Mouse (Mus musculus) right cerebral cortex, adult 2 months (tissue): ENCODE measurements at regions not wholly inside any gene's neighbourhood (a gene's known extent, or its start where the extent isn't known, plus 50 kb on each side); places are given as distances from the start of the nearest gene placed in this dataset.

ENCODE experiments used
- DNase-seq, 2 experiments: peaks; one replicate each; pipeline ENCODE4 v3.0.0; 2021 to 2022; ENCODE audit warnings: low spot score in 2 of 2

DNA sequence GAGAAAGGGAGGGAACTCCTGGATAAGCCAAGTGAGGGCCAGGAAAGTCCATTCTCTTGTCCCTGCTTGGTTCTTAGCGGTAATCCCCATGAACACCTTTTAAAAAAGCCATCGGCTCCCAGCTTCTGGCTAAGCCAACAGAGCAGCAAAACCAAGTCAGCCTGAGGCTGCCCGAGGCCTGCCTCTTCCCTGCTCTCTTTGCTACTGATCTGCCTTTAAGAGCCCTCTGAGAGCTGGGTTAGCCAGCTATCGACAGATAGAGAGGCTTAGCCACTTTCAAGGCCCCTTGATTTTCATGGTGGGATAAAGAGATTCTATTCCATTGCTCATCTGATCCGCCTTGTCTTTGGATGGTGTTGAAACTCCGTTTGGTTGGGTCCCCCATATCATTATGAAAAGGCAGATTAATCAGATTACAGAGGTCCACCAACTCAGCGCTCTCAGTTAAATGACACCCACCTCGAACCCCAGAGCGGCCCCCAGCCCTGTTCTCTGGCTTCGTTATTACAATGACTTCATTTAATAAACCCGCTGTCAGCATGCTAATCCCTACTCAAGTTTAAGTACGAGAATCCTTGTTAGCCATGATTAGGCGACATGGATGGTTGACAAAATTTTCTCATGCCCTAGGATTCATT is 66.1 kb downstream of the Slc4a3 start:
- DNase-seq = no peak

DNA sequence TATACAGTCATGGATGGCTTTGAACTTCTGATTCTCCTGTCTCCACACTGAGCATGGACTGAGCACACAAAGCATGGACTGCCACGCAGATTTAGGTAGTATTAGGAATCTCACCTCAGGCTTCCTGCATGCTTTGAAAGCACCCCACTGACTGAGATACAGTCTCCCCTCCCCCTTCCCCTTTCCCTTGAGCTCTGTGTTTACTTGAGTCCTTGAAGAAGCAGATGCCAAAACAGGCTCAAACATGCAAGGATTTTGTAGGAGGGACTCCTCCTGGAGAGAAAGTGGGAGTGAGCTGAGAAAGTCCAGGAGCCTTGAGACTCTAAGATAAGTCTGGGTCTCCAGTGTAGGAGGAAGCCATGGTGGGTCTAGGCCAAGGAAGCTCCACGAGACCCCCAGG is 67.1 kb downstream of the Slc4a3 start:
- no peak for DNase-seq

DNA sequence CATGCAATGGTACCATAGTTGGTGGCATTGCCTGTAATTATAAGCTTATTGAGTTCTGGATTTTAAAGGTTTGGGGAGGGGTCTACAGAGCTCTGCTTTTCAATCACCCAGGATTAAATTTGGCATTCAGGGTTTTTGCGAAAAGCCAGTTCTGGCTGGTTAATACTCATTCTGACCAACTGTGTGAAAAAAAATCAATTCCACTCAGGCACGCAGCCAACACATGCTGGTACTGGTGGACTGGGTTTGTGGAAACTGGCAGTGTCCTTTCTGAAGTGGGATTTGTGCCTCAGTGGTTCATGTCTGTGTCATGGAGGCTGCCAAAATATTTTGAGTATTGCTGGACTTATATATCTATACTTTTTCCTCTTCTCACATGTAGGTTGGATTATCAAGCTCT is 70.9 kb downstream of the Slc4a3 start:
- no peak for DNase-seq

DNA sequence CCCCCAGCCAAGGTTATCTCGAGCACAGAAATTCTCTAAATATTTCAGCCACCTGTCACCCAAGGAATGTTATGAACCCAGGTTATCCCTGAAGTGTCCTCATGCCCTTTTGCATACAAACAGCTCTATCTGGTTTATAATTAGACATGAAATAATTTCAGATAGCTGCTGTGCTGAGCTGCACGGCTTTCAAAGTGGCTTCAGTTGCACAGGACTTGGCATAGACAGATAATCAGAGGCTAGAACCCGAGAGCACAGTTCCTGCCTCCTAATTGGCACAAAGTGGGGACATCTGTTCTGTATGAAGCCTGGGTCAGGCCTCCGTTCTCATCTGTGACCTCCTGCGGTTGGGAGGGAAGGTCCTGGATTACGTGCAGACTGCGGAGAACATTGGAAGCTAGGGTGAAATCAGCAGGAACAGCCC is 72.3 kb downstream of the Slc4a3 start:
- DNase-seq = no peak

DNA sequence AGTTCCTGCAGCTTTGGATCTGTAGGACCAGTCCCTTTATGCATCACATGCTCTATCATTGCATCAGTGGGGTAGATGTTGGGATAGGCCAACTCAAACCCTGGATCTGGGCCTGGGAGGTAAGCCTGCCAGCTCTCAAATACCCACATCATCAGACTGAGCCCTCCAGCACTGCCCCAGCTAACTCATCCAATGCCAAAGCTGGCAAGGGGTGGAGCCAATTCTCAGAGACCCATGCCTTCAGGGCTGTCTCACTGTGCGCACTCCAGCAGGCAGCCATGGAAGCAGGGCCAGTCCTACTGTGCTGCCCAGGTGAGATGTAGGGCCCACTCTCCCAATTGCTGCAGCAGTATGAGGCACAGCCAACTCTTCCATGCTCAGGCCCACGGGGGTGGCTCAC is 84.2 kb downstream of the Slc4a3 start:
- no peak for DNase-seq

DNA sequence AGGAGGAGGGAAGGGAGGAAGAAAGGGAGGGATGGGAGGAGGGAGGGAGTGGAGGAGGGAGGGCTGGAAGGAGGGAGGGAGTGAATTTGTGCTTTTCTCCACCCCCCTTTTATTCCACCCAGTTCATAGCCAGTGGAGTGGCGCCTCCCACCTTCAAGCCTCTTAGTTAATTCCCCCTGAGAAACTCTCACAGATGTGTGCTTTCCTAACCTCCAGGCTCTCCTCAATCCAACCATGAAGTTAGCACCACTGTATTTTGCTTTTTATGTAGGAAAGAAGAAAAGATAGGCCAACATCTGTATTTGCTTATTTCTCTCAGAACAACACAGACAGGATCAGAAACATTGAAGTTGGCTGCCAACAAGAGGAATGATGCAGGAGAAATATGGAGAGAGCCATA is 85.7 kb downstream of the Slc4a3 start:
- DNase-seq = no peak

DNA sequence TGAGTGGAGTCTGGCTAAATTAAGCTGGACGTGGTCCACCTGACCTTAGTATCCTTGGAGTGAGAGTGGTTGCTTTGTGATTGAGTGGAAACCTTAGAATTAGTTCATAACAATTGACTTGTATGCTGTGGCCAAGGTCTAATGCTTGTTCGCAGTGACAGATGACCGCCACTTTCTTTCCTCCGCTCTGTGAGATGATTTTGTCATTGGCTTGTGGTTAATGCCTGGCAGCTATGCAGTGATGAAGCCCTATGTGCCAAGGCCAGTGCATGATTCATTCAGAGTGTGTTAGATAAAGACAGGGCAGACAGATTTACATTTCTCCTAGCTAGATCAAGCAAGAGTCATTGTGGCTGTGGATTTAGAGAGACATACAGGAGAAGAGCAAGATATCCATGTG is 89.5 kb downstream of the Slc4a3 start:
- DNase-seq = no peak

DNA sequence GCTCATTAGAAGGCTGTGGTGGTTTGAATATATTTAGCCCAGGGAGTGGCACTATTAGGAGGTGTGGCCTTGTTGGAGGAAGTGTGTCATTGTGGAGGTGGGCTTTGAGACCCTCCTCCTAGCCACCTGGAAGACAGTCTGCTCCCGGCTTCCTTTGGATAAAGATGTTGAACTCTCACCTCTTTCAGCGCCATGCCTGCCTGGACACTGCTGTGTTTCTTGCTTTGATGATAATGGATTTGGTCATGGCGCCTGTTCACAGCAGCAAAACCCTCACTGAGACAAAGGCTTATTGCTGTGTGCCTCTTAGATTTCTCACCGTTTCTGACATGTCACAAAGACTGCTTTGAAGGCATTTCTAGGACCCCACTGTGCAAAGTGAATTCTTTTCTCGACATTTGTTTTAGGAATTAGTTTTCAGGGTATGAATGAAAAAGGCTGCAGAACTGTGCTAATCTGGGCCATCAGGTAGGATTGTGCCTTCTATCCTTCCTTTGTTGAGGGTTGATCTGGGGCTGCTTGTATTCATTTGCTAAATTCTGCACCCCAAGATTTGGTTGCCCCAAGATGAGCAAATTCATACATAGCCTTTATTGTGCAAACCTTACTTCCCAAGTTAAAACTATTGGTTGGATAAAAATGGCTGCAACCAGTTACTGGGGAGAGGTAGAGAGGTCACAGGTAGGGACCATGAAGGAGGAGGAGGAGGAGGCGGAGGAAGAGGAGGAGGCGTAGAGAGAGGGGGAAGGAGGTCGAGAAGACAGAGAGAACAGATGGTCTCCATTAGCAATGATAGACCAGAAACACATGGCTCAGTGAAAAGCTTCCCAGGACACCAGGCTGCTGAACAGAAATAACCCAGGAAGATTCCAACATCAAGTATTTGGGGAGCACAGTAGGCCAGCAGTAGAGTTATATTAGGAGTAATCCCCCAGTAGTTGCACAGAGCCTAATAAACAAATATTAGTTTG is 93.2 kb downstream of the Slc4a3 start:
- no peak for DNase-seq

DNA sequence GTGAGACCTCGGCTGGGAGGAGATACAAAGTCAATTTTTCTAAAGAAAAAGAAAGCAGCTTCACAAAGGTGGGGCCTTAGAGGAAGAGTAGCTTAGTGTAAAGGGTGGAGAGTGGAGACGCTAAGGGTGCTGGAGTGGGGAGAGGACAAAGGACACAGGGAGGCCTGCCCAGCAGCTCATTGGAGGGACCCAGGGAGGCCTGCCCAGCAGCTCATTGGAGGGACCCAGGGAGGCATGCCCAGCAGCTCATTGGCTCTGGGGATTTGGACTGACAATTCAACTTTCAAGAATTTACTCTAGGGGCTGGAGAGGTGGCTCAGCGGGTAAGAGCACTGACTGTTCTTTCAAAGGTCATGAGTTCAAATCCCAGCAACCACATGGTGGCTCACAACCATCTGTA is 96.4 kb downstream of the Slc4a3 start:
- no peak for DNase-seq

DNA sequence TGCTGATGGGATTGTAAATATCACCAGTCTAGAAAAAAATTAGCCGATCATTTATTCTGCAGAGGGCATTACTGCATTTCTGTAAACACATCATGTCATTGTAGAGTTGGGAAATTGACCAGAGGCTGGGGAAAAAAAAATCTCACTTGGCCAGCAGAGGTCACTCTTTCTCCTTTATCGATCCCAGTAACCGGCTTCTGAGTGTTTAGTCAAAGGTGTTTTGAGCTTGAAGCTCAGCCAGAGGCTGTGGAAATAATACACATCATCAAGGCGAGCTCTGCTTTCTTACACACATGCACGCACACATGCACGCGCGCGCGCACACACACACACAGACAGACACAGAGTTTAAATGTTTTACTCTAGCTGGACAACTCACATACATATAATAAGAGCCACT is 106.5 kb downstream of the Slc4a3 start:
- DNase-seq = peak; percentile 83 to 86

DNA sequence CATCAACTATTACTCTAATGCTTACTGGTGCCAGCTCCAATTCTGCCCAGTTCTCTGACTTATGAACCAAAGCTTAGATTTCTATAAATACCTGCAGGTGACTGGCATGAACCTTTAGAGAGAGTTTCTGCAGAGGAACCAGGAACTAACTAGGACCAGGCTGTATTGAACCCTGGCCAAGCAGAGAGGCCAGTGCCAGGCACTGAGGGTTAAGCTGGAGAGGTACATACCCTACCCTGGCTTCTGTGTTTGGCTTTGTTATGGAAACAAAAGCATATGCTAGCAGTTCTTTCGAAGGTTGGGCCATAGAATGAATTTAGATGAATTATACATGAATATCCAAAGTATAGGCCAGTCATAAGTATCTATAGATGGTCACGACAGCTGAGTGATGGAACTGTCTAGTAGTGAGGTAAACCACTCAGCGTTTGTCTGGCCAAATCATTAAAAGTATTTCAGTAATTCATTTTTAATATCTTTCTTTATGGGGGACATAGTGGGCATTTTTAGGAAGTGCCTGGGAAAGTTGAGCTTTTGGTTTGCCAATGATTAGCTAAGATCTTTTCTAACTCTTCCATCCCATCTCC is 107.0 kb downstream of the Slc4a3 start:
- DNase-seq = no peak

DNA sequence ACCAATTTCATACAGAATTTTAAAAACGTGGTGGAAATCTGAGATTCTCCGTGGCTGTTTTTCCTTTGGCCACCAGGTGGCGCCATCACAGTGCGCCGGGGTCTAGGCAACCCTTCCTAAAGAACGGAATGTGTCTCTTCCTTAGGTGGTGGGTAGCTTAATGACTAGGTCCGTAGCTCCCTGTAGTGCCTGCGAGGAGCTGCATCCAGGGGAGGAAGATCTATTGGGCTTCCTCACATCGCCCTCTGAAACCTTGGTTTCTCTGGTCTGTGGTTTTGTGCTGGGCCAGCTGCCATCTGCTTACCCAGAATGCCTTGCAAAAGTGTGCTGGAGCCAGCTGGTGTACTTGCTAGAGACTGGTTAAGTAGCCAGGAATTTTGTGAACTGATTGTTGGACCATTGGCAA is 107.6 kb downstream of the Slc4a3 start:
- peak; percentile 75 to 80 for DNase-seq

DNA sequence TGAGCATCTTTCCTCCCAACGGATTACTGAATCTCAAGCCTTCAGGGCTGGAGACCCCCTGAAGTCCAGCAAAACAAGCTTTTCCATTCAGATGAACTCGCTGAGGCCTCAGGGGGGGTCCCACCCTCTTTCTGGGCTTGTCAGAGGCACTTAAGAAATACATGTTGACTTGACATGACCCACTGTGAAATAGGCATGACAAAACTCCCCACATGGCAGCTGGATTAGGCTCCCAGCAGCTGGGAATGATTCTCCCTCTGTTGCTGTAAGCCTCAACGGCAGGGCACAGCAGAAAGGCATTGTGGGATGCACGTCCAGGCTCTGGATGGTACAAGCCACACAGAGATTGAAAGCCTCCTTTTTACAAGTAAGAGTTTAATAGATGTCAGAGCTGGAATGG is 110.5 kb downstream of the Slc4a3 start:
- DNase-seq = no peak

DNA sequence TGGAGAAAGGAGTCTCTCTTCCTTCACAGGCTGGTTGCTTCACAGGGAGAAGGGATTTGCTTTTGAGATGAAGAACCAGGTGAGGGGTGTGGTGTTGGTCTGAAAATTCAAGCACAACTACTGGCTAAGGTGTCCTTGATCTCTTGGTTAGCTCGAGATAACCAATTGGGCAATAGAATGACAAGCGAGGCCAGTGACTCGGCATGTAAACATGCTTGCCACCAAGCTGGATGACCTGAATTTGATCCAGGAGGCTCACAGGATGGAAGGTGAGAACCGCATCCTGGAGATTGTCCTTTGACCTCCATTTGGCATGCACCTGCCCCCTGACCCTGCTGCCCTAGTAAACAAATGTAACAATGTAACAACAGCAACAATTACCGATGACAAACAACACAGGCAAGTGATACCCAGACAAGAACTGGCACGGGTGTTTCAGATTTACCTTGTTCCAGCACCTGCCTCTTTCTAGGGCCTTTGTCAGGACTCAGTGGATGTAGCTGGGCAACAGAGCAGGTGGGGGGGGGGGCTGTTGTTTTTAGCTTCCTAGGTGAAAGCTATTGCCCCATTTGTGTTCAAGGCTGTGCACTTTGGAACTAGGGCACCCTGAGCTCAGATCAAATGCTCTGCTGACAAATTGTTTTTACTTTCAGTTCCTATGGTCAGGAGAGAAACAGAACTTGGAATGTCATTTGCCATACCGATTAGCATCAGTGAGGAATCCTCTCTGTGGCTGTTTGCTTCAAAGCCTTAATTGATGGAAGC is 114.5 kb downstream of the Slc4a3 start:
- no peak for DNase-seq

DNA sequence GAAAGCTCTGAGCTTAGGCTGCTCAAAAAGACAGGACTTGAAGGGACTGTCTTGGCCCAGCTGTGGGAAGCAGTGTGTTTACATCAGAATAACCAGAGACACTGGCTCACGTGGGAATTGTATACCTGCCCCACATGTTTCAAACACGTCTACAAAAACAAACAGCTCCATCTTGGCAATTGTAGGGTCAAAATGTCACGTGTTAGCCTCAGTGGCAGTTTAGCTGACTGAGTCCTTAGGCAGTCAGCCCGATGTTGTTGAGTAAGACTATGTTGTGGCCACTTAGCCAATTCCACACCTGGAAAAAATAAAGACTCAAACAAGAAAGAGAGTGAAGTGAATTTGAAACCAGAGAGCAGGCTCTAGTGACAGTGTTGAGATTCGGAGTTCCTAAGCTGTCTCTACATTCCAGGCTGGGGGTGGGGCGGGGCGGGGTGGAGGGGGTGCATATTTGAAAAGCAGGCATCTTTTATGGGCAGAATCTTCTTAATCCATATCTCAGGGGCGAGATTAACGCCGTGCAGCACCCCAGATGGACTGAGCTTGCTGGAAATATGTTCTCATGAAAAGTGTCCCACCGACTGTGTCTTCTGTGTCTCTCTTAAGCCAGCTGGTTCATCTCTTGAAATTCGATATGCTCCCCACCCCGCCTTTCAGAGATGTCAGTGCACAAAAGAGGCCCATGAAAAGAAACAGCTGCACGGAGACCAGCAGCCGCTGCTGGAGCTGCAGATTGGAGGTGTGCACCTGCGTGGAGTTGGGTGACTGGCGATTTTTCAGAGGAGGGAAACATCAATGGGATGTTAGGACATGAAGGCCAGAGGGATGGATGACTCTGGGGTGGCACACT is 116.3 kb downstream of the Slc4a3 start:
- no peak for DNase-seq

DNA sequence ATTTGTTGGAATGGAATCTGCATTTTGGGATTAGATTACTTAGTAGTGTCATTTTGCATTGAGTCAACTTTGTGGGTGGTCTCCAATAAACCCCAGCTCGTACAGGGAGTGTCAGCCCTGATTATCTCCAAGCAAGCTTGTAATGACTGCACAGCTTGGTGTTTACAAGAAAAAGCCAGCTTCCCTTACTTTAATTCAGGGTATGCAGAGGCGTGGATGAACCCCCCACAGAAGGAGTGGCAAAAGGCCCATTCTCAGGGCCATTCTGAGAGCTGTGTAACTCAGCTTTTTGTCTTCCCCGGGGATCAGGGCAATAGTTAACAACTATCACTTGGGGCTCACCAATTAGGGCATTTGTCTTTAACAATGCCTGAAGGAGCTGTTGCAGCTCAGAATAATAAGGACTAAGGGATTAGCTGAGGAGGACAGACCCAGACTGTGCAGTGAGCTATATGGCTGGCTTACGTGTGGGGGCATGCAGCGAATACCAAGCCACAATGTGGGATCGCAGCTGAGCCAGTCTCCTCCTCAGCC is 121.7 kb downstream of the Slc4a3 start:
- no peak for DNase-seq

DNA sequence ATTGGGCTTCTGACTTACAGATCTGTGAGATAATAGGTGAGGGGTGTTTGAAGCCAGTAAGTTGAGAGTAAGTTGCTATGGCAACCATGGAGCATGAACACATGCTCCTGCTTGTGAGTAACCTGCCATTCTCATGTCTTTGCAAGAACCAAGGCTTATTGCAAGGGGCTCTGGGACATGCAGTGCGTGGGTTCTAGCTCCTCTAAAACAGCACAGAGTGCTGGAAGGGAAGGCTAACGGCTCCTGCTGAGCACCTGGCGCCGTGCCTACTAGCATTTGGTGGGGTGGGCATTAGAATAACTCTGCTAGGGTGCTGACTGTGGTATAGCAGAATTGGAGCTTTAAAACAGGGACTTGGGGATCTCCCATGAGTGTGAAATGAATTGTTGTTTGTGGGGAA is 130.2 kb downstream of the Slc4a3 start:
- peak; percentile 27 to 30 for DNase-seq

DNA sequence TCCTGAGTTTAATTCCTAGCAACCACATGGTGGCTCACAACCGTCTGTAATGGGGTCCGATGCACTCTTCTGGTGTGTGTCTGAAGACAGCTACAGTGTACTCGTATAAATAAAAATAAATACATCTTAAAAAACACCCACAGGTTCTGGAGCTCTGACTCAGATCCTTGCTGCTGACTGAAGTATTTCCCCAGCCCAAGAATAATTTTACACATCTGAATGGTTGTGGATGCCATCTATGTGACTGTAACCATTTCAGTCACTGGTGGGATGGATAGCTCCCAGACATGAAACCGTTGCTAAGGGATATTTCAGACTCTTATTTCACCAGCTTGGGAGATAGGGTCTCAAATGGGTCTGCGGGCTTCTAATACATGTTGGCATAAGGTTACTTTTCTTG is 131.6 kb downstream of the Slc4a3 start:
- DNase-seq = peak in 1 of 2 experiments; percentile 26

DNA sequence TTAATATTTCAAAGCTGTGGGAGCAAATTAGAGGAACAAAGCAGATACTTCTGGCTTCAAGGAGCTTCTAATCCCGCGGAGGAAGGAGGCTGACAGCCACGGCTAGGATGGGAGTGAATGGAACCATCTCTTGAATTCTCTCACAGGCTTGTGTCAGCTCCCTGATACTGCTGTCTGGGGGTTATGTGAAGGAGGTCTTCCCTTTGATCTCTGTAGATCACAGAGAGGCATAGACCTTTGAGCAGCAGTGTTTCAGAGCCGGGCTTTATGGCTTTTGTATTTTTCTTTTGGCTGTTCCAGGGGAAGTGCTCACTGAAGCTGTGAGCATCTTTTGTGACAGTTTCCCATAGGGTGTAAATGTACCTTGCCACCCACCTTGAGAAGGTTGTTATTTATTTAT is 132.2 kb downstream of the Slc4a3 start:
- DNase-seq = no peak

DNA sequence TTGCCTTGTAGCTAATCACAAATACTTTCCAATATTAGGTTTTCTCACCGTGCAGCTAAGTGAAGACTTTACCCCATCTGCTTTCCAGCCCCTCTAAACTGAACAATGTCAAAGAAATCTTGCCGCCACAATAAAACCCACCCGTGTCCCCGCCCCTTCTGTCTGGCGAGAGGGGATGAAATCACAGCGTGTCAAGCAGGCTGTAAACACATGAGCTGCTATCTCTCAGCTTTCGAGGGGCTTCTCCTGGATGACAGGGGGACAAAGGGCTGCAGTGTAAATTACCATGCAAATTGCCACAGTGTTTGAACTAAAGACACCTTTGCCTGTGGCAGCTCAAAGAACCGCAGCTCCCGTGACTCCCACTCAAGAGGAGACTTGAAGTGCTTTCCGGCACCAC is 134.3 kb downstream of the Slc4a3 start:
- no peak for DNase-seq

DNA sequence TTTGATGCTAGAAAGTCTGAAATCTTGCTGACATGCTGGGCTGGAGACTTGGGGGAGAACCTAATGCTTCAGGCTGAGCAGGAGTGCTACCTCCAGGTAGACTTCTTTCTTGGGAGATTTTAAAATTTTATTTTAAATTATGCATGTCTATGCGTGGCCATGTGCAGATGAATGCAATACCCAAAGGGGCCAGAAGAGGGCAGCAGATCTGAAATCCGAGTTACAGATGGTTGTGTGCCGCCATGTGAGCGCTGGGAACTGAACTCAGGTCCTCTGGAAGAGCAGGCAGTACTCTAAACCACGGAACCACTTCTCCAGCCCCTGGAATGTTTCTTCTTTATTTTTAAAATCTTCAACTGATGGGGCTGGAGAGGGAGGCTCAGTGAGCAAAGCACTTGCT is 135.8 kb downstream of the Slc4a3 start:
- DNase-seq = no peak
